Mouse (Mus musculus) limb, embryonic 15.5 days (tissue): ENCODE data around the gene Mgat4d. TPM values are rescaled to one million over a fixed set of nuclear protein-coding genes. Genes with fewer than 3 reads are reported as not detected.
"Not testable (repeated sequence)": the region's sequence is repeated elsewhere in the genome, so short reads cannot be mapped to it uniquely, and the experiment has no call there.

ENCODE experiments used
- ATAC-seq: fragments of 200-750 bp; cut with Nextera tagmentation; 2 replicates; pipeline ENCODE4 v1.8.0; 2017; ENCODE audit warnings: low read depth, moderate TSS enrichment; ENCODE audit not compliant: insufficient number of reproducible peaks, low FRiP score, low TSS enrichment
- H3K27ac ChIP-seq: fragments of 300-500 bp; sonication (generic); 2 replicates; pipeline ENCODE4 v1.5.1; 2015; ENCODE audit warnings: moderate library complexity, mild to moderate bottlenecking, inconsistent platforms
- H3K27me3 ChIP-seq: fragments of 300-500 bp; sonication (generic); 2 replicates; pipeline ENCODE4 v1.6.1; 2015; ENCODE audit warnings: inconsistent platforms
- H3K36me3 ChIP-seq: fragments of 300-500 bp; sonication (generic); 2 replicates; pipeline ENCODE4 v1.6.1; 2015; ENCODE audit warnings: inconsistent platforms
- H3K4me1 ChIP-seq: fragments of 300-500 bp; sonication (generic); 2 replicates; pipeline ENCODE4 v1.6.1; 2015; ENCODE audit warnings: inconsistent platforms
- H3K4me2 ChIP-seq: fragments of 300-500 bp; sonication (generic); 2 replicates; pipeline ENCODE4 v1.6.1; 2015; ENCODE audit warnings: mild to moderate bottlenecking, inconsistent platforms
- H3K4me3 ChIP-seq: fragments of 300-500 bp; sonication (generic); 2 replicates; pipeline ENCODE4 v1.5.1; 2015; ENCODE audit warnings: mild to moderate bottlenecking, inconsistent platforms
- H3K9ac ChIP-seq: fragments of 300-500 bp; sonication (generic); 2 replicates; pipeline ENCODE4 v1.6.1; 2015; ENCODE audit warnings: inconsistent platforms
- H3K9me3 ChIP-seq: fragments of 300-500 bp; sonication (generic); 2 replicates; pipeline ENCODE4 v1.6.1; 2016; ENCODE audit warnings: inconsistent platforms
- WGBS: fragments of 180-500 bp; shearing (Covaris S2); methylation state at CpG from one replicate; pipeline ENCODE4 v1.1.7; 2015; 5-methylcytosine and 5-hydroxymethylcytosine counted together
- polyA plus RNA-seq: library from polyadenylated mRNA; unstranded; fragments of >200 nt; fragmentation: Nextera tagmentation; extraction: Ambion mirVana; gene quantifications from 2 replicates; pipeline ENCODE4 v1.2.1, GENCODE M21; 2015

The Mgat4d gene
- polyA plus RNA-seq, 1 experiment from 2014 or later, result not detected

GRCm38 (mm10) chr8:83426104-83426759, 78.0 kb downstream of the Mgat4d start:
- ATAC-seq, result no peak
- H3K27me3 ChIP-seq, result no peaks in the 10 kb centered on the region
- H3K4me1 ChIP-seq, result no peaks in the 10 kb centered on the region
- 71% methylated on average over 11 of the region's 11 CpGs for WGBS
- H3K4me2 ChIP-seq, result no peak overlapping the region
- no peaks in the 10 kb centered on the region for H3K36me3 ChIP-seq
- no peak overlapping the region for H3K9ac ChIP-seq
- H3K9me3 ChIP-seq, result no peaks in the 10 kb centered on the region
- H3K4me3 ChIP-seq, result no peak overlapping the region
- H3K27ac ChIP-seq, result no peak overlapping the region

GRCm38 (mm10) chr8:83426949-83427348, 78.7 kb downstream of the Mgat4d start:
- Histone ChIP-seq H3K27me3 (no peaks in the 10 kb centered on the region), H3K4me3 (no peak overlapping the region), H3K4me1 (no peaks in the 10 kb centered on the region), H3K9me3 (no peaks in the 10 kb centered on the region), H3K9ac (no peak overlapping the region), H3K4me2 (no peak overlapping the region), H3K36me3 (no peaks in the 10 kb centered on the region), H3K27ac (no peak overlapping the region)
- ATAC-seq, result no peak
- 67% methylated on average over 7 of the region's 7 CpGs for WGBS

DNA sequence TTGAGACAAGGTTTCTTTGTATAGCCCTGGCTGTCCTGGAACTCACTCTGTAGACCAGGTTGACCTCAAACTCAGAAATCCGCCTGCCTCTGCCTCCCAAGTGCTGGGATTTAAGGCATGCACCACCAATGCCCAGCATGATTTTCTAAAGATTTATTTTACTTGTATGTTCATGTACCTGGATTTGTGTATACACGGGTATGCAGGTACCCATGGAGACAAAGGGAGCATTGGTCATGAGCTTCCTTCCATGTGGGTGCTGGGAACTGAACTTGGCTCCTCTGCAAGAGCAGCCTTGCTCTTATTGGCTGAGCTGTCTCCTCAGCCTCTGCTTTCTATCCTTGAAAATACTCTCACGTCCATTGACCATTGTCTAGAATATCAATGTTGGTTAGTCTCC, 80.3 kb downstream of the Mgat4d start:
- WGBS, result 82% methylated on average over 3 of the region's 3 CpGs
- not testable (repeated sequence) for H3K27ac ChIP-seq, H3K27me3 ChIP-seq, H3K4me2 ChIP-seq, H3K9me3 ChIP-seq, H3K36me3 ChIP-seq, H3K9ac ChIP-seq, H3K4me1 ChIP-seq, ATAC-seq, H3K4me3 ChIP-seq

- H3K9ac ChIP-seq, result no peak overlapping the region
- WGBS, result 42% methylated on average over 4 of the region's 4 CpGs
- H3K4me2 ChIP-seq, result no peak overlapping the region
- no peak overlapping the region for H3K27ac ChIP-seq
- H3K4me1 ChIP-seq, result no peaks in the 10 kb centered on the region
- no peak for ATAC-seq
- H3K9me3 ChIP-seq, result no peaks in the 10 kb centered on the region
- H3K36me3 ChIP-seq, result peaks cover 13% of the 10 kb centered on the region
- H3K27me3 ChIP-seq, result no peaks in the 10 kb centered on the region
- no peak overlapping the region for H3K4me3 ChIP-seq
Measured at GRCm38 (mm10) chr8:83429071-83429524, 80.8 kb downstream of the Mgat4d start.

Other genes with a start within 250 kb of the Mgat4d start
- gene Tbc1d9, start 183.1 kb upstream of the Mgat4d start, polyA plus RNA-seq, result 0.67 and 1.4 TPM in 2 replicates
- 0.27 and 0.70 TPM in 2 replicates for gene Gm10645, start 182.3 kb upstream of the Mgat4d start, polyA plus RNA-seq
- gene Ucp1, start 58.1 kb upstream of the Mgat4d start, polyA plus RNA-seq, result not detected in 2 replicates
- gene Elmod2, start 16.0 kb upstream of the Mgat4d start, polyA plus RNA-seq, result 15.2 and 16.1 TPM in 2 replicates
- gene Clgn, start 41.4 kb downstream of the Mgat4d start, polyA plus RNA-seq, result 0.24 and 0.36 TPM in 2 replicates
- 96.1 and 112 TPM in 2 replicates for gene Scoc, start 109.9 kb downstream of the Mgat4d start, polyA plus RNA-seq
- gene Olfr370, start 187.3 kb downstream of the Mgat4d start, polyA plus RNA-seq, result not detected in 2 replicates
- 253 and 288 TPM in 2 replicates for gene Ndufb7, start 218.2 kb downstream of the Mgat4d start, polyA plus RNA-seq